Mouse (Mus musculus) brain, adult 10 weeks (tissue): Measurements from ENCODE around the gene Ankrd17. TPM values are rescaled to one million over a fixed set of nuclear protein-coding genes. Genes with fewer than 3 reads are reported as not detected.

Experiments used
- polyA plus RNA-seq: library from polyadenylated mRNA; stranded (reverse); fragments of 350-450 nt; fragmentation: Illumina TruSeq; extraction: RNeasy Lipid Tissue Mini Kit (QIAGEN cat#74804); gene quantifications from one replicate; pipeline ENCODE4 v1.2.3, GENCODE M21; 2015; ENCODE audit warnings: low read depth, low replicate concordance

Gene Ankrd17
- 45.2 TPM for polyA plus RNA-seq

DNA sequence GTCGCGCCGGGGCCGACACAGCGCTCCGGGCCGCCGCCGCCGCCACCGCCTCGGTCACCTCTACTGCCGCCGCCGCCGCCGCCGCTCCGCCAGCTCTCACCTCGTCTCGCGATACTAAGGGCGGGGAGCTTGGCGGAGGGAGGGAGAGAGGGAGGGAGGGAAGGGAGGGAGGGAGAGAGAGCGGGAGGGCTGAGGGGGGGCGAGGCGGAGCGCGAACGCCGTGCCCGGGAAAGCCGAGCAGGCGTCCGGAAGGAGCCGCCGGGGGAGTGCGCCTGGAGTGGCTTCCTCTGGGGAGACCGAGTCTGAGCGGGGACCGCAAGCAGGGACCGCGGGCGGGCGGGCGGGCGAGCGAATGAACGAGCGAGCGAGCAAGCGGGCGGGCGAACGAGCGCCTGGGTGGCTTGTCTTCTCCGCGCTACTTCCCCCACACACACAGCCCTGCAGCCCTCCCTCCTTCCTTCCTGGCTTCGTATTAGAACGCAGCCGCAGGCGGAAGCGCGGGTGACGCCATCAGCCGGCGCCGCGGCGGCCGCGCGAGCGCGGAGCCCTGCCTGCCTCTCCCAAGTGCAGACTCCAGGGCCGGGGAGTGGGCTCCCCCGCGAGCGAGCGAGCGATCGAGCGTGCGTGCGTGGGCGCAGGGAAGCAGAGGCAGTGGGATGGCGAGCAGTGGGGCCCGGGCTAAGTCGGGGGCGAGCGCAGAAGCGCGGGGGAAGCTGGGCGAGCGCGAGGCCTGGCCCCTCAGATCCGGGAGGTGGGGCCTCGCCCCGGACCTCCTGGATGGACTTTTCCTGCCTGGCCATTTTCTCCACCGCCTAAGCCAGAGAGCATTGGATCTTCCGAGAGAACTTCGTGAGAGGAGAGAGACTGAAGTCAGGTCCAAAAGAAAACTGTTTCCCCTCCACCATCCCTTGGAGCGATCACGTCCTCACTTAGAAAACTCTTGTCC, at the start of gene Ankrd17:
Gene Ankrd17, minus strand, starts transcription at position 457 of the 946 bp plus-strand sequence.

GRCm38 (mm10) chr5:90367067-90367303, 608 bp upstream of the Ankrd17 start, which contains the start of gene Gm9958:
Gene Gm9958 (plus strand): TSS chr5:90367204.

GRCm38 (mm10) chr5:90223534-90224381, 142.6 kb downstream of the Ankrd17 start, which contains the start of gene Cox18:
Gene Cox18 (minus strand): TSS chr5:90224001.

Other genes with a start within 250 kb of the Ankrd17 start
- gene Cox18, start 142.6 kb downstream of the Ankrd17 start, polyA plus RNA-seq = 14.3 TPM
- gene Gm9958, start 627 bp upstream of the Ankrd17 start, polyA plus RNA-seq = 3.0 TPM
- 7.6 TPM for gene Alb, start 94.3 kb upstream of the Ankrd17 start, polyA plus RNA-seq
- gene Afp, start 124.2 kb upstream of the Ankrd17 start, polyA plus RNA-seq = not detected
- not detected for gene Afm, start 152.4 kb upstream of the Ankrd17 start, polyA plus RNA-seq
- not detected for gene 5830473C10Rik, start 194.5 kb upstream of the Ankrd17 start, polyA plus RNA-seq